24 mouse cellular contexts compared by ENCODE assay signal in genomic region chr19:37615039-37615630, GRCm38 (mm10).
DNase-seq lines count a peak whose midpoint lies in the region; ATAC-seq and TF ChIP-seq lines count a peak whose summit lies in the region.
"Had no signal": no experiment of that assay in that cellular context is flagged by ENCODE, and none has a peak within 500 bp of the region (broad histone marks: within the 10 kb centered on the region; RNA-seq: fewer than 3 reads in every experiment).

No protein-coding gene starts in this region.

- peaks cover 5% of the 10 kb centered on the region; the same call in 1 of the 2 replicates for H3K36me3 ChIP-seq in heart, embryonic 10.5 days
- no peaks in the 10 kb centered on the region for H3K36me3 ChIP-seq in limb, embryonic 14.5 days (ENCODE audit: control insufficient read depth, insufficient read depth, low read length)
- H3K36me3 ChIP-seq: lung, embryonic 15.5 days had no signal

- no peak overlapping the region for H3K9ac ChIP-seq in limb, embryonic 14.5 days (ENCODE audit: low read depth, low read length, severe bottlenecking)
- H3K9ac ChIP-seq: forebrain, embryonic 15.5 days; heart, embryonic 12.5 days; hindbrain, embryonic 13.5 days; lung, embryonic 15.5 days; neural tube, embryonic 15.5 days had no signal

- no peak overlapping the region for H3K4me2 ChIP-seq in limb, embryonic 14.5 days (replicated peaks; ENCODE audit: low read depth, low read length, severe bottlenecking)
- H3K4me2 ChIP-seq: forebrain, embryonic 15.5 days; heart, embryonic 12.5 days; hindbrain, embryonic 13.5 days; lung, embryonic 15.5 days; neural tube, embryonic 15.5 days had no signal

- H3K4me3 ChIP-seq in heart, embryonic 10.5 days = no peak overlapping the region
- H3K4me3 ChIP-seq in layer of hippocampus, adult 2 months = no peak overlapping the region
- H3K4me3 ChIP-seq in limb, embryonic 14.5 days (replicated peaks; ENCODE audit: low read length) = no peak overlapping the region
- H3K4me3 ChIP-seq: forebrain, embryonic 15.5 days; heart, embryonic 12.5 days; hindbrain, embryonic 13.5 days; lung, embryonic 15.5 days; neural tube, embryonic 15.5 days had no signal

- no peaks in the 10 kb centered on the region for H3K27me3 ChIP-seq in heart, embryonic 10.5 days (ENCODE audit: insufficient read depth, poor library complexity, severe bottlenecking)
- H3K27me3 ChIP-seq in limb, embryonic 14.5 days (ENCODE audit: control insufficient read depth, insufficient read depth, low read length) = no peaks in the 10 kb centered on the region
- H3K27me3 ChIP-seq: forebrain, embryonic 15.5 days; heart, embryonic 12.5 days; hindbrain, embryonic 13.5 days; lung, embryonic 15.5 days; neural tube, embryonic 15.5 days had no signal

- peak; percentile 60; the same call in 1 of the 2 replicates for ATAC-seq in limb, embryonic 14.5 days (ENCODE audit: low FRiP score, low read depth)
- ATAC-seq: forebrain, embryonic 15.5 days; intestine, embryonic 16.5 days had no signal

- TF ChIP-seq POLR2A in limb, embryonic 14.5 days (IDR thresholded peaks at IDR 0.05; ENCODE audit: borderline replicate concordance, extremely low read depth, insufficient read depth, insufficient read length) = no peak

- H3K27ac ChIP-seq in heart, embryonic 10.5 days = no peak overlapping the region
- H3K27ac ChIP-seq in layer of hippocampus, adult 2 months = peak overlapping the region; percentile 77
- no peak overlapping the region for H3K27ac ChIP-seq in limb, embryonic 14.5 days (replicated peaks; ENCODE audit: low read depth, low read length)
- H3K27ac ChIP-seq: forebrain, embryonic 15.5 days; hindbrain, embryonic 13.5 days; kidney, postnatal 0 days; lung, embryonic 15.5 days; neural tube, embryonic 15.5 days had no signal

- peak; percentile 79 for DNase-seq in heart, embryonic 10.5 days (ENCODE audit: low spot score)
- DNase-seq in heart, adult 11 months = no peak
- DNase-seq in layer of hippocampus, adult 2 months (ENCODE audit: low spot score in 2 of 2) = peak; percentile 37 to 38
- DNase-seq in layer of hippocampus, adult 9-10 months (ENCODE audit: low spot score) = no peak
- DNase-seq in brain, adult 2 months (ENCODE audit: low read depth, low spot score) = peak; percentile 44
- no peak for DNase-seq in limb, embryonic 14.5 days (ENCODE audit: low spot score)
- DNase-seq in retina, postnatal 1 day = no peak
- DNase-seq: adrenal gland, adult 8-10 months; cerebellum, adult 8-10 months; cerebellum, postnatal 25 days; heart, postnatal 4 days; kidney, adult 8-10 months; kidney, postnatal 4 days; left cerebral cortex, postnatal 4 days; midbrain, embryonic 14.5 days; right cerebral cortex, postnatal 25 days; thymus, postnatal 14 days had no signal

- TF ChIP-seq CTCF in layer of hippocampus, adult 2 months (conservative IDR thresholded peaks at IDR 0.05) = no peak

- no peaks in the 10 kb centered on the region for H3K9me3 ChIP-seq in heart, embryonic 10.5 days
- no peaks in the 10 kb centered on the region for H3K9me3 ChIP-seq in limb, embryonic 14.5 days (ENCODE audit: control insufficient read depth, low read length)
- H3K9me3 ChIP-seq: forebrain, embryonic 15.5 days; heart, embryonic 12.5 days; hindbrain, embryonic 13.5 days; lung, embryonic 15.5 days; neural tube, embryonic 15.5 days had no signal

- peaks cover 3% of the 10 kb centered on the region; the same call in 1 of the 2 replicates for H3K4me1 ChIP-seq in heart, embryonic 10.5 days
- H3K4me1 ChIP-seq in limb, embryonic 14.5 days (ENCODE audit: control insufficient read depth, insufficient read depth, low read length) = no peaks in the 10 kb centered on the region
- H3K4me1 ChIP-seq: forebrain, embryonic 15.5 days; hindbrain, embryonic 13.5 days; lung, embryonic 15.5 days; neural tube, embryonic 15.5 days had no signal

- WGBS in heart, embryonic 10.5 days = 65% methylated on average over 4 of the region's 4 CpGs
- 88% methylated on average over 4 of the region's 4 CpGs for WGBS in limb, embryonic 14.5 days

Comparison
In these comparisons a context has a peak if more than half of its experiments do, and no peak if none do; other contexts are left out.
1. DNase-seq: peak in heart, embryonic 10.5 days (single experiment), layer of hippocampus, adult 2 months (2 of 2) and brain, adult 2 months (single experiment); none in heart, adult 11 months (single experiment), layer of hippocampus, adult 9-10 months (single experiment), limb, embryonic 14.5 days (single experiment) and retina, postnatal 1 day (single experiment).